28 mouse cellular contexts compared by ENCODE assay signal in the genomic region with DNA sequence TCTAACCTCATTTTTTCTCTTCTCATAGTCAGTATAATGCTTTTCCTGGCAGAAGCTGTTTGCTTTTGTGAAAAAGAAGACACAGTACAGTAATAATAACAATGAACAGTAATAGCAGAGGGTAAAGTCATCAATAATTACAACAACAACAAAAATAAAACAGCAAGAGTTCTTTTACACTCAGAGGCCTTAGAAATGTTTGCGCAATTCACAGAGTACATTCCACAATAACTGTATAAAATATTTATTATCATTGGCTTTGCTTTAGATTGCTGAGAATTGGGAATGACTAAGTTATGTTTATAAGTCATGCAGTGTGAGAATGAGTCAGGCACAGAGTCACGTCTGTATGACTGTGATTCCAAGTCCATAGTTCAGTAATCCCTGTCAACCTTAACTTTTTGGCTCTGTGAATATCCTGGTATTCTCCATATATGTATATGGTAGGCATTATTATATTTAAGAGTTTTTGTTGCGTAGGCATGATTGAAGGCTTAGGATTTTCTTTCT. TPM values are rescaled to one million over a fixed set of nuclear protein-coding genes. Genes with fewer than 3 reads are reported as not detected.
"Had no signal": no experiment of that assay in that cellular context is flagged by ENCODE, and none has a peak within 500 bp of the region (broad histone marks: within the 10 kb centered on the region; RNA-seq: fewer than 3 reads in every experiment).

No protein-coding gene starts in this region.

- H3K27ac ChIP-seq: heart, adult 2 months; hindbrain, embryonic 10.5 days; hindbrain, embryonic 12.5 days; hindbrain, embryonic 14.5 days; limb, embryonic 13.5 days; limb, embryonic 15.5 days; liver, embryonic 12.5 days; liver, embryonic 14.5 days had no signal

- H3K4me1 ChIP-seq: hindbrain, embryonic 10.5 days; hindbrain, embryonic 12.5 days; limb, embryonic 13.5 days; limb, embryonic 15.5 days; liver, embryonic 12.5 days had no signal

- H3K36me3 ChIP-seq: heart, embryonic 12.5 days; hindbrain, embryonic 10.5 days; hindbrain, embryonic 12.5 days; limb, embryonic 13.5 days; limb, embryonic 15.5 days; liver, embryonic 12.5 days had no signal

- H3K27me3 ChIP-seq: heart, embryonic 12.5 days; hindbrain, embryonic 12.5 days; limb, embryonic 13.5 days; limb, embryonic 15.5 days; liver, embryonic 12.5 days had no signal

- H3K4me3 ChIP-seq: heart, adult 2 months; heart, embryonic 12.5 days; hindbrain, embryonic 10.5 days; hindbrain, embryonic 12.5 days; limb, embryonic 13.5 days; limb, embryonic 15.5 days; liver, embryonic 12.5 days had no signal

- DNase-seq: gastrocnemius, postnatal 14 days; gastrocnemius, postnatal 36 days; heart, adult 11 months; heart, adult 2 months; heart, postnatal 10 days; heart, postnatal 4 days; kidney, adult 11 months; kidney, adult 8-10 months; kidney, postnatal 10 days; kidney, postnatal 25 days; layer of hippocampus, adult 9-11 months; layer of hippocampus, postnatal 36 days; left cerebral cortex, postnatal 4 days had no signal

RNA-seq across cellular contexts. Expression of a gene that starts 23.6 kb away (rescaled TPM):
- polyA plus RNA-seq: heart, adult 2 months; heart, embryonic 12.5 days; heart, embryonic 14.5 days; intestine, embryonic 16.5 days; kidney, embryonic 14.5 days; large intestine, adult 2 months; limb, embryonic 11.5 days; limb, embryonic 15.5 days; liver, adult 2 months; liver, embryonic 12.5 days; liver, embryonic 16.5 days had no signal
